Mouse (Mus musculus) neutrophil, adult 59 days (primary cell): ENCODE results near the gene Rnd3. TPM values are rescaled to one million over a fixed set of nuclear protein-coding genes. Genes with fewer than 3 reads are reported as not detected.

ENCODE experiments used
- total RNA-seq, 2 experiments: library from RNA; stranded (reverse); gene quantifications; 1 replicate in 1 of 2; 2 replicates in 1 of 2; pipeline ENCODE4 v1.2.4; 2023

The Rnd3 gene
- total RNA-seq, result 10 to 100 TPM; 16.7 to 25.9 TPM

DNA sequence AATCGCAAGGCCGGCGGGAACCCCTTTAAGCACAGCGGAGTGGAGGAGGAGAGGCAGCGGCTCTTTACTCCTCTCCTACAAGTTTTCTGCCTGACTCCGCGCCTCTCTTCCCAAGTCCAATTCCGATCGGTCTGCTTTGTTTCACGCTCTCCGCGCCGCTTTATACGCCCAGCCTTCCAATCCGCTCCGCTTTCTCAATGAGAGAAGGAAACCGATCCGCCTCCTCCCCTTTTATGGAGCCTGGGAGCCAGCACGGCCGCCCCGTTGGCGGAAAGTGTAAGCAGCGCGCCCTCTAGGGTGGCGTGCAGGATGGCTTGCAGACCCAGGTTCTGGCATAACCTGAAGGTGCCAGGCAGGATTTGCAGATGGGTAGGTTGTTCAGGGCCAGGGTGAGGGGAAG, at the start of gene Rnd3:
Rnd3 (minus strand) TSS at position 137 of the 400 bp plus-strand sequence.

